Mouse (Mus musculus) bone marrow, adult 2 months (tissue): ENCODE results near the gene Fbxo6. TPM values are rescaled to one million over a fixed set of nuclear protein-coding genes. Genes with fewer than 3 reads are reported as not detected.

Experiments used
- H3K27ac ChIP-seq: fragments of 200-500 bp; 2 replicates; pipeline ENCODE4 v1.5.1; 2012; ENCODE audit warnings: low read depth, mild to moderate bottlenecking, control low read depth, inconsistent platforms, low read length; ENCODE audit not compliant: control insufficient read depth, poor library complexity, insufficient read depth
- H3K4me1 ChIP-seq: fragments of 200-500 bp; 2 replicates; pipeline ENCODE4 v1.6.1; 2011; ENCODE audit warnings: low read length; ENCODE audit not compliant: control insufficient read depth, insufficient read depth
- H3K4me3 ChIP-seq: fragments of 200-500 bp; replicated peaks from 2 replicates; pipeline ENCODE3; 2011; ENCODE audit warnings: mild to moderate bottlenecking, low read depth, low read length, control low read depth; ENCODE audit not compliant: control insufficient read depth
- CTCF ChIP-seq: fragments of 200-500 bp; IDR thresholded peaks from 2 replicates; pipeline ENCODE4 v1.5.1; 2011; ENCODE audit warnings: low read length, control low read depth; ENCODE audit not compliant: control insufficient read depth, insufficient read depth
- POLR2A ChIP-seq: fragments of 200-500 bp; IDR thresholded peaks from 2 replicates; pipeline ENCODE4 v1.6.1; 2011; ENCODE audit warnings: low read depth, mild to moderate bottlenecking, control low read depth, low read length, borderline replicate concordance; ENCODE audit not compliant: control insufficient read depth
- WGBS: fragments of 180-500 bp; shearing (Covaris S2); methylation state at CpG from one replicate; pipeline ENCODE4 v1.1.7; 2018; 5-methylcytosine and 5-hydroxymethylcytosine counted together
- polyA plus RNA-seq: library from polyadenylated mRNA; stranded (reverse); fragments of >200 nt; gene quantifications from 2 replicates; pipeline ENCODE4 v1.2.4, GENCODE M21; 2011; ENCODE audit warnings: low replicate concordance; ENCODE audit not compliant: missing spikeins, insufficient read depth, insufficient read length

Fbxo6 gene
- polyA plus RNA-seq, 1 experiment, result 11.2 TPM

DNA sequence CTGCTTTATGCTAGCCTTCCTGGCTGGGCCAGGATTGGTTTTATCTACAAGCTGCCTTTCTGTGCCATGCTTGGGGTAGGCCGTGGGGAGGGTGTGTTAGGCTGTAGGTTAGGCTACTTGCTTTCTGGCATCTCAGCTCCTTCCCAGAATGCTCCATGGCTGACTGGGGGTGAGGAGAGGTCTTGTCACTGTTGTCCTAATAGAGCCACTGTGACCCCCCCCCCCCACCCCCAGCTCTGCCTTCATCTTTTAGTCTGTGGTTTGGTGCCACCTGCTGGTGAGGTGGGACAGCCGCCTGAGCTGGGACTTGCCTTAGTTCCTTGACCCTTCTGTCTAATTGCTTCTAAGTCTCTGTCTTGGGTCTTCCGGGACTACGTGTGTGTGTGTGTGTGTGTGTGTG lies 15.0 kb upstream of the Fbxo6 start:
- H3K4me1 ChIP-seq, result no peaks in the 10 kb centered on the region
- H3K27ac ChIP-seq, result no peak overlapping the region
- TF ChIP-seq POLR2A, result no peak
- TF ChIP-seq CTCF, result peak; percentile 66
- WGBS, result 10% methylated on average over 4 of the region's 4 CpGs
- H3K4me3 ChIP-seq, result no peak overlapping the region

DNA sequence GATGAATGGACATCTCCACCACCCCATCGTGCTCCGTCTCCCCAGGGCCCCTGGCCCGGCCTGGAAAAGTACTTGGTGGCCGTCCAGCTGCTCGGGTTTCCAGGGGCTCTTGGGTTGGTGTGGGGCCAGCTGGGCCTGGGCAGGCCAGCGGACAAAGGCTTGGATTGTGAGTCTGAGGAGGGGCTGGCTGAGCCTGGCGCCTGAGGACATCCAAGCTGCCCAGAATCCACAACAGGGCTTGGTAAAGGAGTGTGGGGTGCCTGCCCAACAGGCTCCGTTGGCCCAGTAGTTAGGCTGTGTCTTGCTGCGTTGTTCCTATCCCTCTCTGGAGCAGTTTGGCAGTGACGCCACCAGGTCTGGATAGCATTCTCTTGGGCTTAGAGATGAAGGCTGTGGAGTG lies 14.5 kb upstream of the Fbxo6 start:
- Histone ChIP-seq H3K4me3 (no peak overlapping the region), H3K27ac (no peak overlapping the region), H3K4me1 (no peaks in the 10 kb centered on the region)
- no peak for TF ChIP-seq POLR2A
- no peak for TF ChIP-seq CTCF
- WGBS, result 23% methylated on average over 10 of the region's 10 CpGs

DNA sequence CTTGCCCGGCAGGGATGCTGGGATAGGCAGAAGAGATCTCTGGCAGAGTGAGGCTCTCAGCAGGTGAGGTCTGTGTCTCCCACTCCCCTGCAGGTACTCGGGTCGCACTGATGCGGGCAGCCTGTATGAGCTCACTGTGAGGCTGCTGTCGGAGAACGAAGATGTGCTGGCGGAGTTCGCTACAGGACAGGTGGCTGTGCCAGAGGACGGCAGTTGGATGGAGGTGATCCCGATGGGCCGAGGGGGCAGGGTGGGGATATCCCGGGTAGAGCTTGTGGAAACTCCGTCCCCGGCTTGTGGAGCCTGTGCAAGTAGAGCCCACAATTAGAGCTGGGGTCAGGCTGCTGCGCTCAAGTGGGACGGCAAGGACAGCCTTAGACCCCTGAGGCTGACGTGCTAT lies 13.6 kb upstream of the Fbxo6 start:
- TF ChIP-seq CTCF (no peak), POLR2A (no peak)
- no peak overlapping the region for H3K27ac ChIP-seq
- 19% methylated on average over 17 of the region's 17 CpGs for WGBS
- H3K4me1 ChIP-seq, result no peaks in the 10 kb centered on the region
- no peak overlapping the region for H3K4me3 ChIP-seq

DNA sequence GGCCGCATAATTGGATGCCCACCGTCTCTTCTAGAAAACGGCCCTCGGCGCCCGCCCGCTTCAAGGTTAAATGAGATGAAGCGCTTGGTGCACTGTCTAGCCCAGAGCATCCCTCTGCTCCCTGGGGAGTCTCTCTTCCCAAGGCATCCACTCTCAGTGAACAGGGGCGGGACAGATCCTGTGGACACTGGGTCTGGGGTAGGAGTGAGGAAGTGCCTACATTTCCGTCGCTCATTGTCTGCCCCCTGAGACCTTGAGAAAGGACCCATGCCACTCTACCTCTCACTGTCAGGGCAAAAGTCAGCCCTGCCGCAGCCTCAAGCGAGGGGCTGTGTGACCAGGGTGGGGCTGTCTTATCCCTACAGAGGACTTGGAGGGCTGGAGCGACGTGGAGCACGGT lies 12.5 kb upstream of the Fbxo6 start:
- TF ChIP-seq POLR2A, result no peak
- TF ChIP-seq CTCF, result no peak
- H3K4me3 ChIP-seq, result no peak overlapping the region

DNA sequence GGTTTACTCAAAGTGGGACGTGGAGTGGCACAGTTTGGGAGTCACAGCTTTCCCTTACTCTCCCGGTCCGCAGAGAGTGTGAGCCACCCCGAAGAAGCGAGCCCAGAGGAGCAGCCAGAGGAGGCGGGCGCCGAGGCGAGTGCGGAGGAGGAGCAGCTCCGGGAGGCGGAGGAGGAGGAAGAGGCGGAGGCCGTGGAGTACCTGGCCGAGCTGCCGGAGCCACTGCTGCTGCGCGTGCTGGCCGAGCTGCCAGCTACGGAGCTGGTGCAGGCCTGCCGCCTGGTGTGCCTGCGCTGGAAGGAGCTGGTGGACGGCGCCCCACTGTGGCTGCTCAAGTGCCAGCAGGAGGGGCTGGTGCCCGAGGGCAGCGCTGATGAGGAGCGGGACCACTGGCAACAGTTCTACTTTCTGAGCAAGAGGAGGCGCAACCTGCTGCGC lies 12.1 kb upstream of the Fbxo6 start:
- TF ChIP-seq CTCF, result peak; percentile 70
- TF ChIP-seq POLR2A, result no peak
- WGBS, result under 1% methylated on average over 29 of the region's 29 CpGs
- Histone ChIP-seq H3K27ac (peak overlapping the region; percentile 7; the same call in 1 of the 2 replicates), H3K4me1 (no peaks in the 10 kb centered on the region; the same call in 1 of the 2 replicates), H3K4me3 (no peak overlapping the region)

More for the DNA sequence above, 12.5 kb upstream of the Fbxo6 start:
- WGBS, result 4% methylated on average over 16 of the region's 16 CpGs
- Histone ChIP-seq H3K27ac (no peak overlapping the region), H3K4me1 (no peaks in the 10 kb centered on the region)

DNA sequence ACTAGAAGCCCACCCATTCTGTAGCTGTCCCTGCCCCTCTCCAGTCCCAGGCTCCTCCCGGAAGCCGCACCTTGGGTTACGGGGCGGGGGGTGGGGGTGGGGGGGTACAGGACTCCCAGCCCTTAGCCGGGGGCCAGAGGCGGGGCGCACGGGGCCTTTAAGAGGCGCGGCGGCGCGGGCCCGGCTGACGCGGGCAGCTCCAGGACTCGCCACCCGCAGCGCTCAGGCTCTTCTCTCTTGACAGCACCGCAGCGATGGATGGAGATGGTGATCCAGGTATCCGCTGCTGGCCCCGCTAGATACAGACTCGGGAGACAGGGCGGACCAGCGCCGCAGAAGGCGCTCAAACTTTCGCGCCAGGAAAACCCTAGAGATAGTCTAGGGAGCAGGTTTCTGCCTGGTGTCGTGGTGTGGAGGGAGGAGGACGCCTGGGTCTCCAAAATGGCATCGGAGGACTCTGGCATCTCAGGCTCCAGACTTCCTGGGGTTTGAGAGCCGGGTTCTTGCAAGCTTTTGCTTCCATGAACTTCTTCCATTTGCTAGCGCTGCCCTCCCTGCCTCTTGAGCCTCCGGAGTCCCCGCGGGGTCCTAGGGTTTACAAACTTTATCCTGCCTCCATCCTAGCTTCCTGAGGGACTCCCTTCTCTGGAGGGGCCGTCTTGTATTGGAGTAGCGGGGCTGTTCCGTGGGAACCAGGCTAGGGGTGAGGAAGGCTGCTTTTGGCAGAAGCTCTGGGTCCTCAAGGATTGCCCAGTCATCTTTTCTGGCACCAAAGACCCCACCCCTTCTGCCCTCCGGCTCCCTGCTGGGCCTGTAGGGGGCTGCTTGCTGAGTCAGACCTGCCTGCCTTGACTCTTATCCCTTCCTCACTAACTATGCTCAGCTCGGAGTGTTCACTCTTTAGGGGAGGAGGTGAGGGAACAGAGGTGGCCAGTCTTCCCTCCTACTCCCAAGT lies 8.8 kb upstream of the Fbxo6 start, which contains the start of the genes Fbxo44 and Fbxo2:
Gene Fbxo44 (minus strand): TSS at position 47 of the 955 bp plus-strand sequence.
Gene Fbxo2 (plus strand): TSS at position 186 of the 955 bp plus-strand sequence.
- TF ChIP-seq CTCF (no peak), POLR2A (no peak)
- H3K27ac ChIP-seq, result no peak within 1 kb of the TSS; the same call in 1 of the 2 replicates
- peak within 1 kb of the TSS; percentile 62 for H3K4me3 ChIP-seq
- 3% methylated on average over 43 of the region's 43 CpGs for WGBS
- H3K4me1 ChIP-seq, result no peaks in the 10 kb centered on the region; the same call in 1 of the 2 replicates

DNA sequence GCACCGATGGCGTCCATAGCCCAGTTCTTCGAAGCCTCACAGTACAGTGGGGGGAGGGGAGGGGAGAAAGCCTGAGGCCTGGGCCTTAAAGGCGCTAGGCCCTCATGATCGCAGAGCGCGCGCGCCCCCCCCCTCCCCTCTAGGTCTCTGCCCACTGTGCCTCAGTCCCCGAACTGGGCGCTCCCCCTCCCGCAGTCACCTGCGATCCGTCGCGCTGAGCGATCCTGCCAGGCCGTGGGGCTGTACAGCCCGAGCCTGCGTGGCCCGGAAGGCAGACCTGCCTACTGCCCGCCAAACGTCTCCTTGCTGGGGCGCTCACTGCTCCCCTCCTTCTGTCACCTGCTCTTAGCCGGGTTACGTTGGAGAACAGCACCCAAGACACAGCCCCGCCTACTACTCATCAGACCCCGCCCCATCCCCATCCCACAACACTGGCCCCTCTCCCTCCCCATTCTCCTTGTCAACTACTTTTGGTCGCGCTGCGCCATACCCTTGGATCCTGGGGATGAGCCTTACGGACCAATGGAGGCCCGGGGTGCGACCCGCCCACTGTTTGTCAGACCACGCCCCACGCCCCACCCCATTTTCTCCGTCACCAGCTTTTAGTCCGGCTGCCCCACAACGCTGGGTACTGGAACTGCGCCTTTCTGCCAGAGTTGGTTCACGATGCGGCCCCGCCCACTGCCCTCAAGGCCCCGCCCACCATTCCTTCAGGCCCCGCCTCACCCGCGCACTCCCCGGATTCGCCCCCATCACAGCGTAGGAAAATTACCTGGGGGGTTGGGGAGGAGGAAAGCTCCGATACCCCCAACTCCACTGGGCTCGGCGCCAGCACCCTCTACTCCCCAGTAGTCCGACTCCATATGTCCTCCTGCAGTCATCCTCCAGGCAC lies 7.8 kb upstream of the Fbxo6 start:
- Histone ChIP-seq H3K4me3 (peak overlapping the region; percentile 62), H3K27ac (no peak overlapping the region; the same call in 1 of the 2 replicates), H3K4me1 (no peaks in the 10 kb centered on the region; the same call in 1 of the 2 replicates)
- under 1% methylated on average over 55 of the region's 55 CpGs for WGBS
- TF ChIP-seq POLR2A, result peak; percentile 33; the same call in 1 of the 2 replicates
- no peak for TF ChIP-seq CTCF
